Mouse (Mus musculus) cerebellum, adult 2 months (tissue): ENCODE measurements around the gene Uvrag.

Experiments used
- CTCF ChIP-seq: fragments of 200-500 bp; IDR thresholded peaks from 2 replicates; pipeline ENCODE4 v1.5.1; 2011; ENCODE audit warnings: low read depth, mild to moderate bottlenecking, control low read depth, low read length, moderate library complexity, borderline replicate concordance; ENCODE audit not compliant: insufficient read depth
- POLR2A ChIP-seq: fragments of 200-500 bp; IDR thresholded peaks from 2 replicates; pipeline ENCODE4 v1.6.1; 2011; ENCODE audit warnings: low read length, control low read depth, borderline replicate concordance; ENCODE audit not compliant: insufficient read depth

- no peak for TF ChIP-seq CTCF
- TF ChIP-seq POLR2A = no peak
Measured at GRCm38 (mm10) chr7:99061056-99061680, 79.8 kb downstream of the Uvrag start.
